Mouse (Mus musculus) forebrain, embryonic 13.5 days (tissue): ENCODE data around the gene Scg2. TPM values are rescaled to one million over a fixed set of nuclear protein-coding genes. Genes with fewer than 3 reads are reported as not detected.

Experiments used
- ATAC-seq: fragments of 200-750 bp; cut with Nextera tagmentation; 2 replicates; pipeline ENCODE4 v1.8.0; 2017
- H3K27ac ChIP-seq: fragments of 300-500 bp; sonication (generic); 2 replicates; pipeline ENCODE4 v1.5.1; 2015; ENCODE audit warnings: inconsistent platforms, mild to moderate bottlenecking, moderate library complexity
- H3K27me3 ChIP-seq: fragments of 300-500 bp; sonication (generic); 2 replicates; pipeline ENCODE4 v1.6.1; 2015; ENCODE audit warnings: mild to moderate bottlenecking, inconsistent platforms
- H3K36me3 ChIP-seq: fragments of 300-500 bp; sonication (generic); 2 replicates; pipeline ENCODE4 v1.6.1; 2015; ENCODE audit warnings: mild to moderate bottlenecking, inconsistent platforms; ENCODE audit not compliant: poor library complexity, severe bottlenecking
- H3K4me1 ChIP-seq: fragments of 300-500 bp; sonication (generic); 2 replicates; pipeline ENCODE4 v1.6.1; 2015; ENCODE audit warnings: inconsistent platforms
- H3K4me2 ChIP-seq: fragments of 300-500 bp; sonication (generic); 2 replicates; pipeline ENCODE4 v1.6.1; 2015; ENCODE audit warnings: inconsistent platforms, mild to moderate bottlenecking, moderate library complexity
- H3K4me3 ChIP-seq: fragments of 300-500 bp; sonication (generic); 2 replicates; pipeline ENCODE4 v1.5.1; 2015; ENCODE audit warnings: mild to moderate bottlenecking, inconsistent platforms
- H3K9ac ChIP-seq: fragments of 300-500 bp; sonication (generic); 2 replicates; pipeline ENCODE4 v1.6.1; 2015; ENCODE audit warnings: mild to moderate bottlenecking, inconsistent platforms
- H3K9me3 ChIP-seq: fragments of 300-500 bp; sonication (generic); replicated peaks from 2 replicates; pipeline ENCODE4 v1.6.1; 2016; ENCODE audit warnings: inconsistent platforms
- WGBS: fragments of 180-500 bp; shearing (Covaris S2); methylation state at CpG from one replicate; pipeline ENCODE4 v1.1.7; 2015; 5-methylcytosine and 5-hydroxymethylcytosine counted together
- polyA plus RNA-seq: library from polyadenylated mRNA; unstranded; fragments of >200 nt; fragmentation: Nextera tagmentation; extraction: Ambion mirVana; gene quantifications from 2 replicates; pipeline ENCODE4 v1.2.1, GENCODE M21; 2015

Gene Scg2
- 21.5 and 30.0 TPM in 2 replicates for polyA plus RNA-seq

- peak within 1 kb of the TSS; percentile 38 for H3K4me3 ChIP-seq
- H3K4me1 ChIP-seq: peaks cover 3% of the 10 kb centered on the region; the same call in 1 of the 2 replicates
- H3K9me3 ChIP-seq: no peaks in the 10 kb centered on the region
- peak; percentile 98 for ATAC-seq
- H3K9ac ChIP-seq: peak within 1 kb of the TSS; percentile 57
- H3K27me3 ChIP-seq: no peaks in the 10 kb centered on the region
- H3K4me2 ChIP-seq: peak within 1 kb of the TSS; percentile 58
- 0 out of 2 replicates have a peak within 1 kb of the TSS, but pooled peaks have one; percentile 14 for H3K27ac ChIP-seq
- 13% methylated on average over 22 of the region's 22 CpGs for WGBS
- no peaks in the 10 kb centered on the region for H3K36me3 ChIP-seq
These were observed at the start of gene Scg2 for GRCm38 (mm10) chr1:79439609-79440308. TSS of gene Scg2 (minus strand) at chr1:79440120.

- H3K9me3 ChIP-seq: no peaks in the 10 kb centered on the region
These were observed 45.6 kb upstream of the Scg2 start for GRCm38 (mm10) chr1:79485546-79485945.

DNA sequence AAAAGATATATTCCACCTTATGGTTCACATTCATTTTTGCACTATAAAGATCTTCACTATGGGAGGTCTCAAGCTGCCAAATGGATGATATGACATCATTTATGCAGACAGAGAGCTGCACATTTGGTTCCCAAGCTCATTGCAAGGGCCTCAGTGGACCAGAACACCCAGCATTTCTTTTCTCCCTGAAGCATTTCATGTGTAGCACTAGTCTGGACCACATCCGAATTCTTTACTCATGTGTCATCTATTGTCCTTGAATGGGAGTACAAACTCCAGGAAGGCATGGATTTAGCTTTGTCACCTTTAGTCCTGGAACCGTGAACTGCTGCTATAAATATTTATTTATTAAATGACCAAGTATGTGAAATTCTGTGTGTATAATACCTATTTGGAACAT is 30.9 kb upstream of the Scg2 start:
- Histone ChIP-seq H3K27ac (no peak overlapping the region), H3K4me3 (no peak overlapping the region), H3K9ac (no peak overlapping the region), H3K9me3 (no peaks in the 10 kb centered on the region), H3K4me2 (no peak overlapping the region), H3K27me3 (no peaks in the 10 kb centered on the region), H3K36me3 (no peaks in the 10 kb centered on the region), H3K4me1 (no peaks in the 10 kb centered on the region)
- ATAC-seq: no peak
- 87% methylated on average over 2 of the region's 2 CpGs for WGBS

More at GRCm38 (mm10) chr1:79485546-79485945, 45.6 kb upstream of the Scg2 start:
- H3K9ac ChIP-seq: no peak overlapping the region
- no peaks in the 10 kb centered on the region for H3K36me3 ChIP-seq
- no peak overlapping the region for H3K4me3 ChIP-seq
- WGBS: 93% methylated on average over 6 of the region's 6 CpGs
- no peak overlapping the region for H3K4me2 ChIP-seq
- no peak overlapping the region for H3K27ac ChIP-seq
- H3K4me1 ChIP-seq: no peaks in the 10 kb centered on the region
- no peaks in the 10 kb centered on the region for H3K27me3 ChIP-seq
- no peak for ATAC-seq

- H3K36me3 ChIP-seq: no peaks in the 10 kb centered on the region
- H3K4me1 ChIP-seq: no peaks in the 10 kb centered on the region
- no peak overlapping the region for H3K4me2 ChIP-seq
- H3K9ac ChIP-seq: no peak overlapping the region
- WGBS: 90% methylated on average over 5 of the region's 5 CpGs
- H3K9me3 ChIP-seq: no peaks in the 10 kb centered on the region
- no peaks in the 10 kb centered on the region for H3K27me3 ChIP-seq
- H3K27ac ChIP-seq: no peak overlapping the region
- no peak for ATAC-seq
- no peak overlapping the region for H3K4me3 ChIP-seq
These were observed 30.0 kb upstream of the Scg2 start for GRCm38 (mm10) chr1:79469871-79470270.

- no peak overlapping the region for H3K4me2 ChIP-seq
These were observed 26.7 kb upstream of the Scg2 start for GRCm38 (mm10) chr1:79466585-79466984.

GRCm38 (mm10) chr1:79458558-79458957 is 18.6 kb upstream of the Scg2 start:
- Histone ChIP-seq H3K27me3 (no peaks in the 10 kb centered on the region; the same call in 1 of the 2 replicates), H3K4me2 (no peak overlapping the region), H3K4me3 (no peak overlapping the region), H3K9ac (no peak overlapping the region), H3K27ac (no peak overlapping the region), H3K4me1 (peaks cover 13% of the 10 kb centered on the region), H3K36me3 (no peaks in the 10 kb centered on the region), H3K9me3 (no peaks in the 10 kb centered on the region)
- ATAC-seq: no peak
- WGBS: 32% methylated on average over 5 of the region's 5 CpGs

More at GRCm38 (mm10) chr1:79466585-79466984, 26.7 kb upstream of the Scg2 start:
- Histone ChIP-seq H3K9ac (no peak overlapping the region), H3K9me3 (no peaks in the 10 kb centered on the region), H3K27me3 (no peaks in the 10 kb centered on the region), H3K4me3 (no peak overlapping the region), H3K27ac (no peak overlapping the region), H3K4me1 (no peaks in the 10 kb centered on the region), H3K36me3 (no peaks in the 10 kb centered on the region)
- 80% methylated on average over 3 of the region's 3 CpGs for WGBS
- ATAC-seq: no peak

DNA sequence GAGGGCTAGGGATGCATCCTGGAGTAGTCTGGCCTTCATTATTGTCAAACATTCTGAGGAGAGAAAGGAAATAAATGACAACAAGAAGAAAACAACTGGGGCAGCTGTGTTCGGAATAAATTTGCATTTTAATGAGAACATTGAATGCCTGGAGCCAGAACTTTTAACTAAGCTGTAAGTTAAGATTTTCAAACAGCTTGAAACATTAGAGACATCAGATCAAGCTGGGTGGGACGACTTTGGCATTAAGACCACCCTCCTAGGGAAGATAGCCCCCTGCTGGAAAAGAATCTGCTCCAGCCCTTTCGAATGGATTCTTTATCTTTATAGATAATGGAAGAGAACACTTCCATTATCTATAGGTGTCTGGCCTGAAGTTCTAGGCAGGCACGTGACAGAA is 14.2 kb upstream of the Scg2 start:
- 1% methylated on average over 4 of the region's 4 CpGs for WGBS
- H3K36me3 ChIP-seq: no peaks in the 10 kb centered on the region
- no peak overlapping the region for H3K4me2 ChIP-seq
- H3K9ac ChIP-seq: no peak overlapping the region
- H3K4me3 ChIP-seq: no peak overlapping the region
- ATAC-seq: no peak
- peaks cover 38% of the 10 kb centered on the region for H3K4me1 ChIP-seq
- no peaks in the 10 kb centered on the region; the same call in 1 of the 2 replicates for H3K27me3 ChIP-seq
- no peak overlapping the region for H3K27ac ChIP-seq
- no peaks in the 10 kb centered on the region for H3K9me3 ChIP-seq

DNA sequence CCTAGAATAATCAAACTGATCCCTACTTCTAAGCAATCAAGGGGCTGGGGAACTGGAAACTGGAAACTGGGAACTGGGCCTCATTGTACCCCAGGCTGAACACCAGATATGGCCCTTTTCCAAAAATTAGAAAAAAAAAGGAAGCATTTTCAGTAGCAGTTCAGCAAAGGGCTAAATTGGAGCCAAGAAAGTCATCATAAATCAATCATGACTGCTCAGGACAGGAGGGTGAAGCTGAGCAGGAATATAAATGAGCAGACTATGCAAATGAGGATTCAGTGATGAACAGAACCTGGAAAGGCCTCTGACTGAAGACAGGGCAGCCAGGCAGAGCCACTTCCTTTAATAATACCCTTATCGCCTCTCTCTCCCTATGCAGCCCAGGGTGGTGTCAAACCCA is 12.4 kb upstream of the Scg2 start:
- Histone ChIP-seq H3K9ac (no peak overlapping the region), H3K4me2 (no peak overlapping the region), H3K27me3 (no peaks in the 10 kb centered on the region; the same call in 1 of the 2 replicates), H3K4me3 (no peak overlapping the region), H3K27ac (no peak overlapping the region), H3K4me1 (peaks cover 38% of the 10 kb centered on the region), H3K36me3 (no peaks in the 10 kb centered on the region), H3K9me3 (no peaks in the 10 kb centered on the region)
- whole genome bisulfite sequencing: 50% methylated on average over 1 of the region's 1 CpGs
- ATAC-seq: peak; percentile 38; the same call in 1 of the 2 replicates

DNA sequence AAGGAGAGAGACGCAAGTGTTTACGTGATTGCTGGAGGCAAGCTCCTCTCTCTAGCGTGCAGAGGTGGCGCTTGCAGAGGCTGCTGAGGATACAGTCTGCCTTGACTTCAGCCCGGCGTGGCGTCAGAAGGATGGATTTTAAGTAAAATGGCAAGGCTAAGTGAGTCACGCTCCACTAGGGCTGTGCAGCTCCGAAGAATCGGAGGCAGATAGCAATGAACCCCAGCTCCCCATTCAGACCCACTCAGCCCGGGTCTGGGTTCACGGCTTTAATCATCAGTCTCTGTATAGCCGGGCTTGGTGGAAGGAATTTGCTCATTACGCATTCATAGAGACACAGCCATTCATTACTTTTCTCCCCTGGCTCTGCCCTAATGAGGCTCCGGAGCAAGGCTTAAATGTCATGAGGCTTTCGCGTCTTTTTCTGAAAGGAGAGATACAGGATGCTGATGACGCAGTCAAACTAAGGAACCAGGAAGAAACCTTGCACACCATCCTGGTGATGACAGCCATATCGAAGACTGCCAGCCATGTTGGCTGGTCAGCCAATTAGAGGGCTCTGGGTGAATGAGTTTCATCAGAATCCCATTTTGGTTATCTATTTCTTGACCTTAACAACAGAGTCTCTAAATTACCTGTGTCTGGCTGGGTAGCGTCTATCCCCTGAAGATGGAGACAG is 10.6 kb upstream of the Scg2 start:
- peak; percentile 82 for ATAC-seq
- 4% methylated on average over 20 of the region's 20 CpGs for WGBS
- Histone ChIP-seq H3K27ac (peak overlapping the region; percentile 54), H3K27me3 (no peaks in the 10 kb centered on the region), H3K9ac (peak overlapping the region; percentile 61), H3K36me3 (no peaks in the 10 kb centered on the region), H3K4me3 (peak overlapping the region; percentile 39), H3K4me2 (peak overlapping the region; percentile 71), H3K9me3 (no peaks in the 10 kb centered on the region), H3K4me1 (peaks cover 38% of the 10 kb centered on the region)

DNA sequence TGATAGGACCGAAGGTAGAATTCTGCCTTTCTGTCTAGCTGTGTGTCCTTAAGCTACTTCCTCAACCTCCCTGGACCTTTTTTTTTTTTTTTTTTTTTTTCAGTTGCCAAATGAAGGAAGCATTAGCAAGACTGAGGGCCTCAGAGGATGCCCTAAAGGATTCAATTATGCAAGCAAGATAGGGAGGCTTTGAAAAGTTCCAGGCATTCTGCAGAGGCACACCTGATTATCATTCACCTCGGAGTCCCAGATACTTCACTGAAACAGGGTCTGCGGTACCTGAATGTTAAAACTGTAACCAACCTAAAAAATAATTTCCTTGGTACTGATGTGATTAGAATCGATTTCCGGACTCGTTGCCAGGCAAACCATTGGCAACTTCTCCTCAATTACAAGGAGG is 10.0 kb upstream of the Scg2 start:
- Histone ChIP-seq H3K9me3 (no peaks in the 10 kb centered on the region), H3K27ac (peak overlapping the region; percentile 54), H3K9ac (peak overlapping the region; percentile 61; the same call in 1 of the 2 replicates), H3K36me3 (no peaks in the 10 kb centered on the region), H3K4me3 (peak overlapping the region; percentile 39), H3K4me2 (peak overlapping the region; percentile 71), H3K4me1 (peaks cover 38% of the 10 kb centered on the region), H3K27me3 (no peaks in the 10 kb centered on the region)
- WGBS: 10% methylated on average over 6 of the region's 6 CpGs
- no peak for ATAC-seq

DNA sequence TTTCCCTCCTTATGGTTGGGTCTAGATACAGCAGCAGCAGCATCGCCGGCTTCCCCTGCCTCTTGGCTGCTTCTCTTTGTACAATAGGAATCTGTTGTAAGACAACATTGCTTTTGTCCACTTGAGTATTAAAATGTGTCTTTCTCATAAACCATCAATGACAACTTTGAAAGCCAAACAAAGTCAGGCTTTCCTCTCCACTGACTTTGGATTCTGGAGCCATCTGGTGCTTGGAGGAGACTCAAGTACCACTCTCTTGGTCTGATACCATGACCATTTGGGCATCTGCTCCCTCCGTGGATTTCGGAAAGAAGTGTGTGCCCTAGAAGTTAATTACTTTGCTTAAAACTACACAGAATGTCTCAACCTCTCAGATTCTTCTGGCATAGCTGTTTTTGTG is 5.7 kb upstream of the Scg2 start:
- no peak overlapping the region for H3K4me2 ChIP-seq
- H3K27ac ChIP-seq: no peak overlapping the region
- ATAC-seq: no peak
- no peaks in the 10 kb centered on the region for H3K36me3 ChIP-seq
- H3K9me3 ChIP-seq: no peaks in the 10 kb centered on the region
- no peak overlapping the region for H3K4me3 ChIP-seq
- H3K9ac ChIP-seq: no peak overlapping the region
- H3K4me1 ChIP-seq: peaks cover 6% of the 10 kb centered on the region; the same call in 1 of the 2 replicates
- H3K27me3 ChIP-seq: no peaks in the 10 kb centered on the region
- 91% methylated on average over 4 of the region's 4 CpGs for WGBS

DNA sequence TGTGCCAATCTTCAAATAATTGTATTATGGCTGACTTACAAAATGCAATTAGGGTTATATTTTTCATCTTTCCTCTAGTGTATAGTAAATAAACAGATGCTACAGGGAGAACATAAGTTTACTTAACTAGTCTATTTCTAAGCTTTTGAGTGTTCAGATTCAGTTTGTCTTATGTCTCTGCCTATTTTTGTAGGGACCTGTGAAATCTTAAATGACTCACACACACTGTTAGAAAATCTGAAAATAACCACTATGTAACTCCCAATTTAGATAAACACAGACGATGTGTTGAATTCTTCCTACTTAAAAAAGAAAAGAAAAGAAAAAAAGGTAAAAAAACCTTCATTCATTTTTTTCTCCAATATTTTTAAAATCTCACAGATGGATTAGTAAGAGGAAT is 2.2 kb downstream of the Scg2 start:
- H3K9me3 ChIP-seq: no peaks in the 10 kb centered on the region
- H3K9ac ChIP-seq: no peak overlapping the region
- ATAC-seq: no peak
- no peaks in the 10 kb centered on the region for H3K36me3 ChIP-seq
- H3K4me2 ChIP-seq: no peak overlapping the region
- no peak overlapping the region for H3K4me3 ChIP-seq
- H3K27me3 ChIP-seq: no peaks in the 10 kb centered on the region
- whole genome bisulfite sequencing: 97% methylated on average over 1 of the region's 1 CpGs
- no peak overlapping the region for H3K27ac ChIP-seq
- H3K4me1 ChIP-seq: peaks cover 3% of the 10 kb centered on the region; the same call in 1 of the 2 replicates
